Mouse (Mus musculus) Muller cell, postnatal 12 days (primary cell): Measurements from ENCODE around the gene Cyth4.

Source experiments
- DNase-seq: peaks from one replicate; pipeline ENCODE4 v3.0.0-alpha.2; 2015; ENCODE audit errors: inconsistent ontology term

Gene Cyth4

DNA sequence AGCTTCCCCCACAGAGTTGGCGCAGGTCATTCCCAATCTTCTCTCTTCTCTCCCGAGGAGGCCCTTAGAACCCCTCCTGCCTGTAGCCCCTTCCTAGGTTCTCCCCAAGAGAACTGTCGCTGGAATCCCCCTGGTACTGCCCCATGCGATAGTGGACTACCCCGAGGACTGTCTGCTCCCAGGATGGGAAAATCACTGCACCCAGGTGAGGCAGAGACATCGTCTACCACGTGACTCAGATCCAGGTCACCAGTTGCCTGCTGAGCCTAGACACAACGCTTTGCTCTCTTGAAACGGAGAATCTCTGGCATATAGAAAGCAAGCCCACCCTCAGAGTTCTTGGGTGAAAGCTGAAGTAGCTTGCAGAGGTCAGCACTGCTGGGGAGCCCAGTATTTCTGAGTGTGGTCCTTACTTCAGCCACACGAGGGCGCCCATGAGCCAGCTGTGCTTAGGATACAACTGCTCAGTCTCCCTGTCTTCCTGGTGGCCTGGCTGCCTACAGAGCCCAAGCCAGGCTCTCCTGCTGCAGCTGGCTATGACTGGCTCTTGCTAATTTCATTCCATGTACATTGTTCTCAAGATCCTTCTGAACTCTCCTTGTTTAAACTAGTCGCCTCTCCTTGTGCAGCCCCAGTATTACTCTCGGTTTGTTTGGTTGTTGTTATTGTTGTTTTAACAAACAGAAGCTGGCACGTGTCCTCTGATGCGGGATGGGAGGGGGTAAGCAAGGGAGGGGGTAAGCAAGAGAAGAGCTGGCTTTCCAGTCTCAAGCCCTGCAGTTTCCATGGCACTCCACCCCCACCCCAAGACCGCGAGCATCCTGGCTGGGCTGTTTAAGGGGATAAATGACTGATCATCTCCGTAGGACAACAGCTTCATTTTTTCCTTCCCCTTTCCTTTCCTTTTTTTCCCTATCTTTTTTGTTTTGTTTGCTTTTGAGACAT lies 9.5 kb upstream of the Cyth4 start:
- peak; percentile 59 for DNase-seq

DNA sequence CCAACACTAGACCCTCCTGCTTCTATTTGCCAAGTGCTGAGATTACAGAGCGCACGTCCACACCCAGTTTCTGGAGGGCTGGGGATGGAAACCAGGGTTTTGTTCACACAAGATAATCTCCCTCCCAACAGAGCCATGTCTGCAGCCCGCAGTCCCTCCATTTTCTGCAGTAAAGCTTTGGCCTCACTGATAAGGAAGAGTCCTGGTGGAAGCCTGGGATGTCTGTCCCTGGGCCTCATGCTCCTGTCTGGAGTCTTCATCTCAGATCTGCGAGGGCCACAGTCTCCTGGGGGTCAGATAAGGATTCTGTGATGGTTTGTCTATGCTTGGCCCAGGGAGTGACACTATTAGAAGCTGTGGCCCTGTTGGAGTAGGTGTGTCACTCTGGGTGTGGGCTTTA lies 8.8 kb upstream of the Cyth4 start:
- no peak for DNase-seq

DNA sequence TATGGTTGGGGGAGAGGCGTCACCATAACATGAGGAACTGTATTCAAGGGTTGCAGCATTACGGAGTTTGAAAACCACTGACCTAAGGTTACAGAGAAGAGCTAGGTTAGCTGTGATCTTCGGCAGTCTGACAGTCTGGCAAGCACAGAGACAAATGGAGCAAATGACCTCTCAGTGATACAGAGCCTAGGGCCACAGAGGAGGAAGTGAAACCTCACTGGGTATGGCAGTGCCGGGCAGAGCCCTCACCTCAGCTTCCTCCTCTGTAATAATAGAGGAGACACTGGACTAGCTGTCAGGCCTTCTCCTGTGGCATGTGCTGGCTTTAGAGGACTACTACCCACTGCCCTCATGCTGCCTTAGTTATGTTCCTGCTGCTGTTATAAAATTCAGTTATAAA lies 7.9 kb upstream of the Cyth4 start:
- no peak for DNase-seq

GRCm38 (mm10) chr15:78589936-78590335 lies 6.9 kb upstream of the Cyth4 start:
- no peak for DNase-seq

DNA sequence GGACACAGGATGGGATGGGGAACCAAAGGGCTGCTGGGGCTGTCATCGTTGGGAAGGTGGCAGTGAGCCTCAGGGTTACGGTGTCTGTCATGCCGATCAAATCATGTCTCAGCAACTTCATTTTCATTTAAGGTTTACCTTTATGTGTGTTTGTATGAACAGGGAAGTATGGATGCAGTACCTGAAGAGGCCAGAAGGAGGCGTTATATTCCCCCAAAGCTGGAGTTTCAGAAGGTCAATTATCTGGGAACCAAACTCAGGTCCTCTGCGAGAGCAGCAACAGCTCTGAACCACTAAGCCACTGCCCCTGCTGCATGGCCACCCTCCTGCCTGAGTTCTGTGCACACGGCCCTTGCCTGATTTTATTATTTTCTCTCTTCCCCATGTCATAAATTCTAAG lies 6.1 kb upstream of the Cyth4 start:
- no peak for DNase-seq

DNA sequence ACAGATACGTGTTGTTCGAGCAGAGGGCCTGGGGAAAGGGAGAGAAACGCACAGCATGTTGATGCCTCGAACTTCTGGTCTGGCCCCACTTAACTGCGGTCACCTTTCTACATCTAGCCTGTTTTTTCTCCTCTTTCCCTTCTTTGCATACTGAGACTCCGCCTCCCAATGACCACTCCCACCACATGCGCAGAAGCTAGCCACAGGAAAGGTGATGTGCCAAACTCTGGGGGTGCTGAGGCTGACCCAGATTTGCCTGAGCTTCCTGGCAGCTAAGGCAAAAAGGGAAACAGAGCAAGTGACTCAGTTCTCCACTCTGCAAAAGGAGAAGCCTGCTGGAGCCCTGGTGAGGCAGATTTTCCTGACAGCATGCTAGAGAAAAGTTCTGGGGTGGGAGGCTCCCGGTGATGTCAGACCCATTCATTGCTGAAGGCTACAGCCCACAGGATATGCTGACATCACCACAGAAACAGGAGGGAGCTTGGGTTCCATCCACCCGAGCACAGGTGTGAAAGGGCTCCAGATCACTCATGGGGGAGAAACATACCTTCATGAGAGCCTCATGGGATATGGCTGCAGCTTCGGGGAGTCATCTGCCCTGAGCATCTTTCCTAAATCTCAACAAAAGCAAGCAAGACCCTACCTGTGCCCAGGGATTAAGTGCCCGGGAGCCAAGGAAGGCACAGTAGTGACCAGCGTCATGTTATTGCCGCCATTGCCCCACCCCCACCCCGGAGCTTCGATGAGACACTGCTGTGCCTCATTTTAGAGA lies 5.0 kb upstream of the Cyth4 start:
- DNase-seq: no peak

DNA sequence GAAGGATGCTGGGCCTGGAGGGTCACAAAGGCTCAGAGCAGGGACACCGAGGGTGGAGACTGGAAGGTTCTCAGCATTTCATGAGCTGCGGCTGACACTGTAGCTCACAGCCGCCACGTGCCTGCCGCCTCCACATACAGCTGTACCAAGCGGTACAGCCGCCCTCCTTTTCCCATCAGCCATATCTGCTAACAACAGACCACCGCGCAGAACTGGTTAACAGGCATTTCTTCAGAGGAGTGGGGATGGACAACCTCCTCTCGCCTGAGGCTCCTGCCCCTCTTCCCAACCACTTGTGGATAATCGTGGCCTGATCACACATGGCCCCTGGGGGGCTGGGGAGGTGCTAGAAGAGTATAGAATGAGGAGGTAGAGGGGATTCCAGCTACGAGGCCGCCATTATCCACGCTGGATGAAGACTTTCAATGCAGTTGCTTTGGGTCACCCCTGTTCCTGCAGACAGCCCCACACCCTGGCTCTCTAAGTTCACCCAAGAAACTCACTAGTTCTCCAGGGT lies 4.3 kb upstream of the Cyth4 start:
- DNase-seq: no peak

- DNase-seq: no peak
Measured at GRCm38 (mm10) chr15:78593896-78594425, 2.9 kb upstream of the Cyth4 start.

- no peak for DNase-seq
Measured at GRCm38 (mm10) chr15:78594831-78595230, 2.0 kb upstream of the Cyth4 start.

GRCm38 (mm10) chr15:78595468-78595867 lies 1.4 kb upstream of the Cyth4 start:
- no peak for DNase-seq

- DNase-seq: no peak
Measured at GRCm38 (mm10) chr15:78596504-78596903, 343 bp upstream of the Cyth4 start.

DNA sequence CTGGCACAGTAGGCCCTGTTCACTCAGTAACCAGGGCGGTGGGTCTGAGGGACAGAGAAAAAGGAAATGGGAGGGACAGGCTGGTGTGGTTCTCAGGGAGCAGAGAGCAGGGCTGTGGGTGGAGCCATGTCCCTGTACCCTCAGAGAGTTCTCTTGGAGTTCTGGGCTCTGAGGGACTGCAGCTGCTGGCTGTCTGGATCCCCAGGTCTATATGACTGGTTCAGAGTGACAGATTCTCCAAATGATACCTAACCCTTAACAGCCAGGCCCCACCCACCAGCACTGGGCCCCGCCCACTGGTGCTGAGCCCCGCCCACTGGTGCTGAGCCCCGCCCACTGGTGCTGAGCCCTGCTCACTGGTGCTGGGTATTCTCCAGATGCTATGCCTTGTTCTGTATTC lies 882 bp downstream of the Cyth4 start:
- DNase-seq: no peak

DNA sequence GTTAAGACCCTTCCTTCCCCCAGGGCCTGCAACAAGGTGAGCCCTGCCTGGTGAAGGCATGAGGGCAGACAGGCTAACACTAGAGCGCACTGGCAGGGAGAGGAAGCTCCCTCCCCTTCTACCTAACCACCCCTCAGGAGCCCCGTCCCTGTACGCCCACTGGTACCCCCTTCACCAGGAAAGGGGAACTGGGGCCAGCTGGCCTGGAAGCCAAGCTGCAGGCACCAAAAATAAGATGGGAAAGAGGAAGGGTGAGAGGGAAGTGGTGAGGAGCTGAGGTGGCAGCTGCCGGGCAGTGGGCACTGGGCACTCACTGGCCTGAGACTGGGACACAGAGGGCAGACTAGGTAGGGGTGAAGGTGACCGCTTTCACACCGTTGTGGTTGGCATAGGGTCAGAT lies 2.3 kb downstream of the Cyth4 start:
- DNase-seq: no peak

GRCm38 (mm10) chr15:78599529-78600193 lies 2.8 kb downstream of the Cyth4 start:
- no peak for DNase-seq

DNA sequence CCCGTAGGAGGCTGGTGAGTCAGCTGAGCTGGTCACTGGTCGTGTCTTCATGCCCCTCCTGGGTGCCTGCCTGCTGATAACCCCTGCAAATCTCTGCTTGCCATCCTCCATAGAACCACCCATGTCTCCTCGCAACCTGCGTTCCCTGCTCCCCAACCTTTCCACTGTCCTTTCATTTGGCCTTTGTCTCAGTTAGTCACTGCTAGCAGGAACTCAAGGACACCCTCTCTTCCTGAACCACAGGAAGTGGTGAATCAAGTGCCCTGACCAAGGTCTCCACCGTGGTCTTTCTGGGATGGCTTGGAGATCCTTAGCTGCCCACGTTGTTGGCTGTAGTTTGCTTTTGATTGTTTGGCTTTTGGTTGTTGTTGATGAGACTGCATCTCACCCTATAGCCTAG lies 4.3 kb downstream of the Cyth4 start:
- DNase-seq: no peak

GRCm38 (mm10) chr15:78604255-78604654 lies 7.4 kb downstream of the Cyth4 start:
- no peak for DNase-seq

- no peak for DNase-seq
Measured at GRCm38 (mm10) chr15:78605371-78605791, 8.5 kb downstream of the Cyth4 start.

- peak; percentile 76 for DNase-seq
Measured at GRCm38 (mm10) chr15:78606059-78606458, 9.2 kb downstream of the Cyth4 start.

- DNase-seq: peak; percentile 42
Measured at GRCm38 (mm10) chr15:78607463-78607862, 10.6 kb downstream of the Cyth4 start.

DNA sequence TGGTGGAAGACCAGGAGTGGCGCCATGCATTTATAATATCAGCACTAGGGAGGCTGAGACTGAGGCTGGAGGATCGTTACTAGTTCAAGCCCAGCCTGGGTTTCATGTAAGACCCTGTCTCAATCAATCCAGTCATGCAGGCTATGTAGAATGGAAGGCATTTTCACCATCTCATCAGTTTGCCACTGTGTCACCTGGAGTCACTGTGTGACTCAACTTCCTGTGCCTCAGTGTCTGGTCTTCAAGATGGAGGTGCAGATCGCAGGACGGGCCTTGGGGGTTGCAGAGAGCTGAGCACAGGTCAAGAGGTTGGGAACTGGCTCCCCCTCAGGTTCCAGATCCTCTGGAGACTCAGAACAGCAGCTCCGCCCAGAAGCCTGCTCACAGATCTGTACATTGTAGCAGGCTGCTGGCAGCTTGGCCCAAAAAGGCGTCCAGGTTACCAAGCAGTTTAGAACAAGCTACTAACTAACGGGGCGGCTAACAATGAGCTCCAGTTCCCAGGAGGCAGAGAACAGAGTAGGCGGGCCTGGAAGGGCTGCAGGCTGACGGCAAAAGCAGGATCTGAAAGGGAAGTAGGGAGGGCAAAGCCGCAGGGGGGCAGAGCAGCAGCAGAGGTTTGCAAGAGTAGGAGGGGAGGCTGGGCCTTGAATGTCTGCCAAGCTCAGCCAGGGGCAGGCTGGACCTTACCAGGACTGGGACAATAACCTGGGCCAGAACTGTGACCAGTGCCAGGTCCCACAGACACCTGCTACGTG lies 14.0 kb downstream of the Cyth4 start:
- DNase-seq: peak; percentile 20

- no peak for DNase-seq
Measured at GRCm38 (mm10) chr15:78614536-78614935, 17.7 kb downstream of the Cyth4 start.
